22 mouse cellular contexts compared by ENCODE assay signal in the genomic region with DNA sequence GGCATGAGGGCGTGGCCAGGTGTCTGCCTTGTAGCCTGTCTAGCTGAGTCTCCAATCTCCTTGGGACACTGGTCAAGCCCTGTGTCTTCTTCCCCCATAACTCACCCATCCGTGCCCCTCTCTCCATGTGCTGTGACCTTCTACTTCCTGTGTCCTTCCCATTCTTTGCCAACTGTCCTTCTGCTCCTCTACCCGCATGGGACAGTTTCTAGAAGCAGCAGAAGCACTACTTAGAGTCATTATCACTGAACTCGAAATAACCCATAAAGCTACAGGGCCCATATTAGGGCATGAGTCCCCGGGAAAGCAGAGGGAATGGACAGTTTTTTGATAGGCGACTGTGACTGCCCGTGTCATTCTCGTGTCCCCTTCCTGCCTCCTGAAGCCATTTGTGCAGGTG.
DNase-seq lines count a peak whose midpoint lies in the region; ATAC-seq lines count a peak whose summit lies in the region.
"Had no signal": no experiment of that assay in that cellular context is flagged by ENCODE, and none has a peak within 500 bp of the region (broad histone marks: within the 10 kb centered on the region; RNA-seq: fewer than 3 reads in every experiment).

No protein-coding gene starts in this region.

- peaks cover 100% of the 10 kb centered on the region for H3K27me3 ChIP-seq in forebrain, embryonic 10.5 days (ENCODE audit: poor library complexity, severe bottlenecking)
- H3K27me3 ChIP-seq in forebrain, embryonic 13.5 days = peaks cover 78% of the 10 kb centered on the region
- peaks cover 14% of the 10 kb centered on the region; the same call in 1 of the 2 replicates for H3K27me3 ChIP-seq in heart, embryonic 10.5 days (ENCODE audit: insufficient read depth, poor library complexity, severe bottlenecking)
- H3K27me3 ChIP-seq in heart, embryonic 14.5 days (ENCODE audit: control insufficient read depth, insufficient read depth, low read length) = no peaks in the 10 kb centered on the region
- no peaks in the 10 kb centered on the region for H3K27me3 ChIP-seq in heart, embryonic 16.5 days (ENCODE audit: control insufficient read depth, insufficient read depth, low read length)

- no peak overlapping the region for H3K4me3 ChIP-seq in forebrain, embryonic 10.5 days
- H3K4me3 ChIP-seq in forebrain, embryonic 13.5 days = no peak overlapping the region
- 0 out of 2 replicates have a peak overlapping the region, but pooled peaks have one; percentile 8 for H3K4me3 ChIP-seq in heart, embryonic 10.5 days
- H3K4me3 ChIP-seq in heart, embryonic 14.5 days (ENCODE audit: control insufficient read depth in 1 of 2, insufficient read depth in 1 of 2, low read depth in 1 of 2, low read length in 2 of 2) = no peak overlapping the region
- no peak overlapping the region for H3K4me3 ChIP-seq in heart, embryonic 16.5 days (ENCODE audit: low read length)
- H3K4me3 ChIP-seq: embryonic facial prominence, embryonic 12.5 days; forebrain, embryonic 12.5 days; hindbrain, embryonic 15.5 days; kidney, embryonic 15.5 days had no signal

- no peaks in the 10 kb centered on the region for H3K36me3 ChIP-seq in forebrain, embryonic 10.5 days (replicated peaks)
- no peaks in the 10 kb centered on the region for H3K36me3 ChIP-seq in forebrain, embryonic 13.5 days (ENCODE audit: poor library complexity, severe bottlenecking)
- 0 out of 2 replicates have a peak, but pooled peaks cover 6% of the 10 kb centered on the region for H3K36me3 ChIP-seq in heart, embryonic 10.5 days
- H3K36me3 ChIP-seq in heart, embryonic 14.5 days (ENCODE audit: control insufficient read depth, insufficient read depth, low read length) = no peaks in the 10 kb centered on the region
- no peaks in the 10 kb centered on the region for H3K36me3 ChIP-seq in heart, embryonic 16.5 days (ENCODE audit: control insufficient read depth, insufficient read depth)
- H3K36me3 ChIP-seq: embryonic facial prominence, embryonic 12.5 days; forebrain, embryonic 12.5 days; G1E; hindbrain, embryonic 15.5 days; kidney, embryonic 15.5 days had no signal

- intact Hi-C loops in heart, postnatal 14 days (cut with DNase I) = no loop called here

- WGBS in forebrain, embryonic 10.5 days = 89% methylated on average over 8 of the region's 8 CpGs
- WGBS in forebrain, embryonic 13.5 days = 86% methylated on average over 8 of the region's 8 CpGs
- 43% methylated on average over 8 of the region's 8 CpGs for WGBS in heart, embryonic 10.5 days
- WGBS in heart, embryonic 14.5 days = 31% methylated on average over 8 of the region's 8 CpGs
- 40% methylated on average over 8 of the region's 8 CpGs for WGBS in heart, embryonic 16.5 days

- no peak for DNase-seq in forebrain, embryonic 10.5 days (ENCODE audit: extremely low spot score, low spot score)
- no peak for DNase-seq in heart, embryonic 10.5 days (ENCODE audit: low spot score)
- no peak for DNase-seq in heart, adult 18-20 months
- DNase-seq in heart, postnatal 14 days = no peak
- DNase-seq: adrenal gland, postnatal 10 days; B cell, adult 2 months; cerebellum, adult 11 months; cerebellum, adult 9-10 months; cerebellum, postnatal 25 days; forebrain, postnatal 0 days; gastrocnemius, postnatal 36 days; kidney, adult 2 months had no signal

- peaks cover 83% of the 10 kb centered on the region for H3K4me1 ChIP-seq in forebrain, embryonic 10.5 days
- peaks cover 49% of the 10 kb centered on the region for H3K4me1 ChIP-seq in forebrain, embryonic 13.5 days
- peaks cover 95% of the 10 kb centered on the region for H3K4me1 ChIP-seq in heart, embryonic 10.5 days
- H3K4me1 ChIP-seq in heart, embryonic 14.5 days (ENCODE audit: control insufficient read depth in 2 of 2, insufficient read depth in 2 of 2, low read length in 2 of 2) = peaks cover 76 to 80% of the 10 kb centered on the region in 2 experiments
- H3K4me1 ChIP-seq in heart, embryonic 16.5 days (ENCODE audit: control insufficient read depth, insufficient read depth, low read length) = peaks cover 79% of the 10 kb centered on the region

- no peak overlapping the region for H3K4me2 ChIP-seq in forebrain, embryonic 13.5 days
- peak overlapping the region; percentile 16 for H3K4me2 ChIP-seq in heart, embryonic 14.5 days (ENCODE audit: low read length)
- peak overlapping the region; percentile 10 for H3K4me2 ChIP-seq in heart, embryonic 16.5 days (ENCODE audit: low read depth, low read length)
- H3K4me2 ChIP-seq: embryonic facial prominence, embryonic 12.5 days; forebrain, embryonic 12.5 days; hindbrain, embryonic 15.5 days; kidney, embryonic 15.5 days had no signal

- no peak overlapping the region for H3K9ac ChIP-seq in forebrain, embryonic 13.5 days
- peak overlapping the region; percentile 38 for H3K9ac ChIP-seq in heart, embryonic 14.5 days (ENCODE audit: low read length)
- peak overlapping the region; percentile 39 for H3K9ac ChIP-seq in heart, embryonic 16.5 days (ENCODE audit: low read length)
- H3K9ac ChIP-seq: embryonic facial prominence, embryonic 12.5 days; forebrain, embryonic 12.5 days; forebrain, postnatal 0 days; hindbrain, embryonic 15.5 days; kidney, embryonic 15.5 days had no signal

- no peaks in the 10 kb centered on the region for H3K9me3 ChIP-seq in forebrain, embryonic 10.5 days
- no peaks in the 10 kb centered on the region for H3K9me3 ChIP-seq in forebrain, embryonic 13.5 days (replicated peaks)
- no peaks in the 10 kb centered on the region for H3K9me3 ChIP-seq in heart, embryonic 10.5 days
- H3K9me3 ChIP-seq in heart, embryonic 14.5 days (ENCODE audit: control insufficient read depth, low read length) = no peaks in the 10 kb centered on the region
- H3K9me3 ChIP-seq in heart, embryonic 16.5 days (replicated peaks; ENCODE audit: control insufficient read depth, low read length) = no peaks in the 10 kb centered on the region
- H3K9me3 ChIP-seq: embryonic facial prominence, embryonic 12.5 days; forebrain, embryonic 12.5 days; G1E; hindbrain, embryonic 15.5 days; kidney, embryonic 15.5 days had no signal

- no peak for ATAC-seq in forebrain, embryonic 13.5 days
- no peak for ATAC-seq in heart, embryonic 14.5 days (ENCODE audit: insufficient number of reproducible peaks, insufficient read depth, low FRiP score, low read depth)
- ATAC-seq in heart, embryonic 16.5 days (replicated peaks; ENCODE audit: extremely low read depth, insufficient read depth, low FRiP score) = peak; percentile 16; the same call in 1 of the 2 replicates
- ATAC-seq: CD4-positive, CD25-positive, alpha-beta regulatory T cell, adult 4 months; forebrain, postnatal 0 days; intestine, embryonic 16.5 days had no signal

- peak overlapping the region; percentile 62 for H3K27ac ChIP-seq in forebrain, embryonic 10.5 days
- H3K27ac ChIP-seq in forebrain, embryonic 13.5 days = no peak overlapping the region
- H3K27ac ChIP-seq in heart, embryonic 10.5 days = peak overlapping the region; percentile 85
- H3K27ac ChIP-seq in heart, embryonic 14.5 days (replicated peaks in 1 of 2; ENCODE audit: control insufficient read depth in 1 of 2, insufficient read depth in 1 of 2, low read depth in 2 of 2, low read length in 2 of 2) = peak overlapping the region; percentile 76 to 97
- H3K27ac ChIP-seq in heart, embryonic 16.5 days (ENCODE audit: low read length) = peak overlapping the region; percentile 98
- H3K27ac ChIP-seq: embryonic facial prominence, embryonic 12.5 days; hindbrain, embryonic 15.5 days; kidney, embryonic 15.5 days had no signal
